Mouse (Mus musculus): Measurements from ENCODE around the gene Mymk. TPM values are rescaled to one million over a fixed set of nuclear protein-coding genes. Genes with fewer than 3 reads are reported as not detected.

Mymk gene
- polyA plus RNA-seq, 1 experiment: 0.19 TPM

- TF ChIP-seq CTCF (IDR thresholded peaks at IDR 0.05; ENCODE audit: insufficient read depth, low read length) (no peak), POLR2A (IDR thresholded peaks at IDR 0.05; ENCODE audit: borderline replicate concordance, extremely low read depth, low read depth, low read length) (no peak)
- WGBS: 53% methylated on average over 4 of the region's 4 CpGs
- Histone ChIP-seq H3K4me1 (ENCODE audit: control insufficient read depth, insufficient read depth, low read length) (no peaks in the 10 kb centered on the region), H3K4me3 (replicated peaks; ENCODE audit: extremely low read depth, low read depth, low read length) (no peak overlapping the region)
- DNase-seq: no peak
These were observed 27.8 kb downstream of the Mymk start for GRCm38 (mm10) chr2:27044166-27044565.

- peak; percentile 68 for DNase-seq
- WGBS: 20% methylated on average over 3 of the region's 3 CpGs
- no peak for TF ChIP-seq POLR2A (IDR thresholded peaks at IDR 0.05; ENCODE audit: borderline replicate concordance, extremely low read depth, low read depth, low read length)
- peak; percentile 79 for TF ChIP-seq CTCF (IDR thresholded peaks at IDR 0.05; ENCODE audit: insufficient read depth, low read length)
- no peak overlapping the region for H3K4me3 ChIP-seq (replicated peaks; ENCODE audit: extremely low read depth, low read depth, low read length)
- H3K4me1 ChIP-seq (ENCODE audit: control insufficient read depth, insufficient read depth, low read length): no peaks in the 10 kb centered on the region
These were observed 28.5 kb downstream of the Mymk start for GRCm38 (mm10) chr2:27043461-27043860.

GRCm38 (mm10) chr2:27042131-27042844 is 29.7 kb downstream of the Mymk start:
- no peak overlapping the region for H3K4me3 ChIP-seq (replicated peaks; ENCODE audit: extremely low read depth, low read depth, low read length)
- 68% methylated on average over 8 of the region's 8 CpGs for WGBS
- no peaks in the 10 kb centered on the region for H3K4me1 ChIP-seq (ENCODE audit: control insufficient read depth, insufficient read depth, low read length)
- TF ChIP-seq CTCF (IDR thresholded peaks at IDR 0.05; ENCODE audit: insufficient read depth, low read length) (no peak), POLR2A (IDR thresholded peaks at IDR 0.05; ENCODE audit: borderline replicate concordance, extremely low read depth, low read depth, low read length) (no peak)
- DNase-seq: no peak

GRCm38 (mm10) chr2:27039286-27039685 is 32.7 kb downstream of the Mymk start:
- H3K4me1 ChIP-seq (ENCODE audit: control insufficient read depth, insufficient read depth, low read length): no peaks in the 10 kb centered on the region
- no peak overlapping the region for H3K4me3 ChIP-seq (replicated peaks; ENCODE audit: extremely low read depth, low read depth, low read length)
- WGBS: 9% methylated on average over 1 of the region's 1 CpGs
- no peak for DNase-seq
- TF ChIP-seq POLR2A (IDR thresholded peaks at IDR 0.05; ENCODE audit: borderline replicate concordance, extremely low read depth, low read depth, low read length) (no peak), CTCF (IDR thresholded peaks at IDR 0.05; ENCODE audit: insufficient read depth, low read length) (peak; percentile 16; the same call in 1 of the 2 replicates)

- H3K4me1 ChIP-seq (ENCODE audit: control insufficient read depth, insufficient read depth, low read length): no peaks in the 10 kb centered on the region
- no peak overlapping the region for H3K4me3 ChIP-seq (replicated peaks; ENCODE audit: extremely low read depth, low read depth, low read length)
- TF ChIP-seq CTCF (IDR thresholded peaks at IDR 0.05; ENCODE audit: insufficient read depth, low read length): peak; percentile 86
- no peak for TF ChIP-seq POLR2A (IDR thresholded peaks at IDR 0.05; ENCODE audit: borderline replicate concordance, extremely low read depth, low read depth, low read length)
- 3% methylated on average over 3 of the region's 3 CpGs for WGBS
- peak; percentile 57 for DNase-seq
These were observed 33.4 kb downstream of the Mymk start for GRCm38 (mm10) chr2:27038596-27038995.

- no peak for DNase-seq
- WGBS: 72% methylated on average over 4 of the region's 4 CpGs
- TF ChIP-seq POLR2A (IDR thresholded peaks at IDR 0.05; ENCODE audit: borderline replicate concordance, extremely low read depth, low read depth, low read length) (no peak), CTCF (IDR thresholded peaks at IDR 0.05; ENCODE audit: insufficient read depth, low read length) (no peak)
- Histone ChIP-seq H3K4me1 (ENCODE audit: control insufficient read depth, insufficient read depth, low read length) (no peaks in the 10 kb centered on the region), H3K4me3 (replicated peaks; ENCODE audit: extremely low read depth, low read depth, low read length) (no peak overlapping the region)
These were observed 35.0 kb downstream of the Mymk start for GRCm38 (mm10) chr2:27037008-27037407.

GRCm38 (mm10) chr2:27036003-27036402 is 36.0 kb downstream of the Mymk start:
- TF ChIP-seq CTCF (IDR thresholded peaks at IDR 0.05; ENCODE audit: insufficient read depth, low read length): no peak
- DNase-seq: no peak
- WGBS: 70% methylated on average over 3 of the region's 3 CpGs

GRCm38 (mm10) chr2:27032361-27032760 is 39.6 kb downstream of the Mymk start:
- DNase-seq: no peak
- no peak for TF ChIP-seq POLR2A (IDR thresholded peaks at IDR 0.05; ENCODE audit: borderline replicate concordance, extremely low read depth, low read depth, low read length)
- TF ChIP-seq CTCF (IDR thresholded peaks at IDR 0.05; ENCODE audit: insufficient read depth, low read length): no peak

More at GRCm38 (mm10) chr2:27036003-27036402, 36.0 kb downstream of the Mymk start:
- H3K4me1 ChIP-seq (ENCODE audit: control insufficient read depth, insufficient read depth, low read length): no peaks in the 10 kb centered on the region
- H3K4me3 ChIP-seq (replicated peaks; ENCODE audit: extremely low read depth, low read depth, low read length): no peak overlapping the region

GRCm38 (mm10) chr2:27028437-27029015 is 43.5 kb downstream of the Mymk start:
- DNase-seq: no peak
- Histone ChIP-seq H3K4me1 (ENCODE audit: control insufficient read depth, insufficient read depth, low read length) (peaks cover 4% of the 10 kb centered on the region; the same call in 1 of the 2 replicates), H3K4me3 (replicated peaks; ENCODE audit: extremely low read depth, low read depth, low read length) (no peak overlapping the region)
- 31% methylated on average over 4 of the region's 4 CpGs for WGBS
- no peak for TF ChIP-seq CTCF (IDR thresholded peaks at IDR 0.05; ENCODE audit: insufficient read depth, low read length)
- no peak for TF ChIP-seq POLR2A (IDR thresholded peaks at IDR 0.05; ENCODE audit: borderline replicate concordance, extremely low read depth, low read depth, low read length)

More at GRCm38 (mm10) chr2:27032361-27032760, 39.6 kb downstream of the Mymk start:
- peaks cover 4% of the 10 kb centered on the region; the same call in 1 of the 2 replicates for H3K4me1 ChIP-seq (ENCODE audit: control insufficient read depth, insufficient read depth, low read length)
- no peak overlapping the region for H3K4me3 ChIP-seq (replicated peaks; ENCODE audit: extremely low read depth, low read depth, low read length)
- WGBS: 55% methylated on average over 2 of the region's 2 CpGs

Data from lung, adult 2 months (tissue).